Mouse (Mus musculus) CH12.LX (cell line): Measurements from ENCODE around the gene Rac3. TPM values are rescaled to one million over a fixed set of nuclear protein-coding genes. Genes with fewer than 3 reads are reported as not detected.
"Not testable (repeated sequence)": the region's sequence is repeated elsewhere in the genome, so short reads cannot be mapped to it uniquely, and the experiment has no call there.

Source experiments
- DNase-seq: peaks from one replicate; pipeline ENCODE4 v3.0.0-alpha.2; 2013; ENCODE audit errors: extremely low read depth
- H3K27ac ChIP-seq: 2 replicates; pipeline ENCODE4 v1.5.1; 2012; ENCODE audit warnings: low read depth, mild to moderate bottlenecking, control low read depth, moderate library complexity; ENCODE audit not compliant: insufficient read depth
- H3K27me3 ChIP-seq: replicated peaks from 2 replicates; pipeline ENCODE3; 2012; ENCODE audit warnings: inconsistent platforms
- H3K36me3 ChIP-seq, 2 experiments: replicated peaks in 1 of 2; 2 replicates each; pipeline versions ENCODE3 to v1.6.1; 2012; ENCODE audit warnings: inconsistent platforms in 1 of 2, low read length in 1 of 2, mild to moderate bottlenecking in 1 of 2, mixed read lengths in 1 of 2, moderate library complexity in 1 of 2; ENCODE audit not compliant: control insufficient read depth in 1 of 2, insufficient read depth in 1 of 2
- H3K4me1 ChIP-seq, 2 experiments: 2 replicates each; pipeline ENCODE4 v1.6.1; 2012; ENCODE audit warnings: inconsistent platforms in 1 of 2, moderate library complexity in 1 of 2; ENCODE audit not compliant: insufficient read depth in 2 of 2, control insufficient read depth in 1 of 2
- H3K4me2 ChIP-seq: 2 replicates; pipeline ENCODE4 v1.6.1; 2012; ENCODE audit warnings: low read depth, mild to moderate bottlenecking, control low read depth; ENCODE audit not compliant: poor library complexity, insufficient read depth, severe bottlenecking
- H3K4me3 ChIP-seq, 3 experiments: fragments of 150-350 bp in 1 of 3; sonication (generic) in 1 of 3; replicated peaks in 1 of 3; 2 replicates each; pipeline versions ENCODE3 to v1.5.1; 2011 to 2012; ENCODE audit warnings: low read depth in 2 of 3, low read length in 2 of 3, mild to moderate bottlenecking in 2 of 3, moderate library complexity in 2 of 3, control low read depth in 1 of 3, improper control_type of control experiment in 1 of 3, inconsistent platforms in 1 of 3, mixed read lengths in 1 of 3; ENCODE audit not compliant: poor library complexity in 1 of 3
- H3K79me2 ChIP-seq: replicated peaks from 2 replicates; pipeline ENCODE4 v1.6.1; 2012; ENCODE audit warnings: mild to moderate bottlenecking, moderate library complexity; ENCODE audit not compliant: control insufficient read depth, poor library complexity, insufficient read depth, severe bottlenecking; ENCODE audit errors: extremely low read depth
- H3K9ac ChIP-seq: 2 replicates; pipeline ENCODE4 v1.6.1; 2012; ENCODE audit warnings: low read depth, mild to moderate bottlenecking, control low read depth, moderate library complexity; ENCODE audit not compliant: insufficient read depth
- H3K9me3 ChIP-seq: replicated peaks from 2 replicates; pipeline ENCODE3; 2012; ENCODE audit warnings: low read length, inconsistent platforms, mixed read lengths
- CTCF ChIP-seq, 2 experiments: IDR thresholded peaks in 1 of 2; conservative IDR thresholded peaks in 1 of 2; 2 replicates each; pipeline ENCODE4 v1.5.1; 2011 to 2012; ENCODE audit warnings: low read depth in 2 of 2, low read length in 2 of 2, improper control_type of control experiment in 1 of 2, inconsistent platforms in 1 of 2, mild to moderate bottlenecking in 1 of 2, moderate library complexity in 1 of 2
- ETS1 ChIP-seq: conservative IDR thresholded peaks from 2 replicates; pipeline ENCODE4 v1.6.1; 2012; ENCODE audit warnings: low read depth, mild to moderate bottlenecking, inconsistent platforms, low read length, improper control_type of control experiment, moderate library complexity
- GABPA ChIP-seq: IDR thresholded peaks from 2 replicates; pipeline ENCODE4 v1.6.1; 2012; ENCODE audit warnings: low read depth, low read length, improper control_type of control experiment, inconsistent platforms; ENCODE audit not compliant: insufficient replicate concordance
- HCFC1 ChIP-seq: IDR thresholded peaks from 2 replicates; pipeline ENCODE4 v1.6.1; 2012; ENCODE audit warnings: low read depth, mild to moderate bottlenecking, inconsistent platforms, low read length, improper control_type of control experiment
- JUN ChIP-seq: IDR thresholded peaks from 2 replicates; pipeline ENCODE4 v1.6.1; 2011; ENCODE audit warnings: low read depth, mild to moderate bottlenecking, low read length, improper control_type of control experiment, moderate library complexity; ENCODE audit not compliant: insufficient read depth
- MEF2A ChIP-seq: IDR thresholded peaks from 2 replicates; pipeline ENCODE4 v1.6.1; 2014; ENCODE audit warnings: low read depth, mild to moderate bottlenecking, inconsistent platforms, low read length, improper control_type of control experiment, borderline replicate concordance
- MXI1 ChIP-seq: IDR thresholded peaks from 2 replicates; pipeline ENCODE4 v1.6.1; 2011; ENCODE audit warnings: mild to moderate bottlenecking, low read depth, low read length, improper control_type of control experiment
- POLR2AphosphoS2 ChIP-seq: IDR thresholded peaks from 2 replicates; pipeline ENCODE4 v1.6.1; 2011; ENCODE audit warnings: low read depth, low read length, improper control_type of control experiment
- RAD21 ChIP-seq: IDR thresholded peaks from 2 replicates; pipeline ENCODE4 v1.6.1; 2011; ENCODE audit warnings: low read depth, mild to moderate bottlenecking, low read length, improper control_type of control experiment, moderate library complexity
- RCOR1 ChIP-seq: conservative IDR thresholded peaks from 2 replicates; pipeline ENCODE4 v1.6.1; 2012; ENCODE audit warnings: low read depth, mild to moderate bottlenecking, inconsistent platforms, low read length, improper control_type of control experiment
- SMC3 ChIP-seq: IDR thresholded peaks from 2 replicates; pipeline ENCODE4 v1.6.1; 2011; ENCODE audit warnings: low read depth, low read length, improper control_type of control experiment
- TBP ChIP-seq: conservative IDR thresholded peaks from 2 replicates; pipeline ENCODE4 v1.6.1; 2011; ENCODE audit warnings: low read depth, low read length, improper control_type of control experiment
- UBTF ChIP-seq: IDR thresholded peaks from 2 replicates; pipeline ENCODE4 v1.6.1; 2012; ENCODE audit warnings: low read depth, mild to moderate bottlenecking, inconsistent platforms, low read length, improper control_type of control experiment, moderate library complexity
- ZC3H11A ChIP-seq: IDR thresholded peaks from 2 replicates; pipeline ENCODE4 v1.6.1; 2012; ENCODE audit warnings: low read depth, mild to moderate bottlenecking, inconsistent platforms, low read length, improper control_type of control experiment
- ZMIZ1 ChIP-seq: IDR thresholded peaks from 2 replicates; pipeline ENCODE4 v1.6.1; 2012; ENCODE audit warnings: low read depth, mild to moderate bottlenecking, inconsistent platforms, low read length, improper control_type of control experiment
- dilution Hi-C: fragments of 300-500 bp; cut with MboI; formaldehyde crosslinking; loops from 2 replicates; pipeline ENCODE4 v1.14.3; 2020; ENCODE audit warnings: low sequenced_read_pairs; ENCODE audit not compliant: extremely low pct_unique_long_range_greater_than_20kb, extremely low pct_ligation_motif_present
- in situ Hi-C: fragments of 300-500 bp; cut with MboI; formaldehyde crosslinking; loops from 3 replicates; pipeline ENCODE4 v1.14.3; 2019; ENCODE audit warnings: low sequenced_read_pairs, low pct_ligation_motif_present, low pct_unique_long_range_greater_than_20kb, mixed read lengths
- polyA plus RNA-seq: library from polyadenylated mRNA; unstranded; fragments of >175 nt; gene quantifications from 2 replicates; pipeline ENCODE4 v1.2.1, GENCODE M21; 2012; ENCODE audit warnings: low read depth; ENCODE audit not compliant: insufficient read length
- total RNA-seq, 2 experiments: library from RNA; depleted of rRNA; stranded (reverse); fragments of 300-350 nt in 1 of 2; fragments of >200 nt in 1 of 2; gene quantifications; 2 replicates each; pipeline ENCODE4 v1.2.3; 2012 to 2014

The Rac3 gene
- total and polyA plus RNA-seq, 3 experiments = 3.4 to 8.9 (median 5.5) TPM

DNA sequence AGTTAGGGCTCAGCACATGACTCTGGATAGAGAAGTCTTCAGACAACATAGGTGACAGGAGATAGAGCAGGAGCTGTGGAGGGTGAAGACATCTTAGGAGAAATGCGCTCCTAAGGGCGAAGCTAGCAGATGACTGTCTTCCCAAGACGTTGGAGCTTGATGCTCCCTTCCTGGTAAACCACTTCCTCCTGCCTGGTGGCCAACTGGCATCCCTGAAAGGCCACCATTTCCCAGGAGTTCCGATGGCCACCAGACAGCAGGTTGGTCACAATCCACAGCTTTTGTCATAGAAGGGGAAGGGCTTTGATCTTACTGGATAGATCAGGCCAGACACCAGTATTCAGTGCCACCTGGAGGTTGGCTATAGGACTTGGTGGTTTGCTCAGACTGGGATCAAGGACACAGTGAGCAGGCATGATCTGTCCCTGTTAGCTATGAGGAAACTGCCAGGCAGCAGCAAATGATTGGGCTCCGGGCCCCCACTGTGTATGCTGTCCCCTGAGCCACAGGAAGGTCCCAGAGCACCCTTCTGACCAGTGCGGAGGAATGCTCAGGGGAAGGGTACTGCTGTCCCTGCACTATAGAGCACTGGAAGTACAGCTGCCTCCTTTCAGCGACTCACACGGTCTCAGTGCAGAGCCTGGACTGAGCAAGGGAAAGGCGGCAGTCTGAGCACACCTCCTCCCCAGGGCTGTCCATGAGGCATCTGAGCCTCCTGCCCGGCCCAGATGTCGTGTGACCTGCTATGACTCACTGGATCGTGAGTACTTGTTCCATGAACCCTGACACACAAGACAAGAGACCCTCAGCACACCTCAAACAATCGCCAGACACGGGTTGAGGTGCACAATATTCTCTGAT is 40.8 kb downstream of the Rac3 start:
- DNase-seq = no peak
- in situ Hi-C loops = no loop called here
- no peak overlapping the region for H3K9ac ChIP-seq
- H3K4me3 ChIP-seq = no peak overlapping the region
- TF ChIP-seq MEF2A = no peak
- TF ChIP-seq TBP = no peak
- no peak for TF ChIP-seq SMC3
- no peak for TF ChIP-seq GABPA
- TF ChIP-seq RCOR1 = no peak
- no peak for TF ChIP-seq CTCF (conservative IDR thresholded peaks at IDR 0.05 in 1 of 2, IDR thresholded peaks at IDR 0.05 in 1 of 2; ENCODE audit: low read depth in 2 of 2, low read length in 2 of 2)
- TF ChIP-seq MXI1 = no peak
- no peak for TF ChIP-seq RAD21
- no peak for TF ChIP-seq HCFC1
- TF ChIP-seq UBTF = no peak
- TF ChIP-seq ZMIZ1 = no peak
- no peak for TF ChIP-seq JUN
- no peak for TF ChIP-seq ZC3H11A
- TF ChIP-seq POLR2AphosphoS2 = no peak
- no peak for TF ChIP-seq ETS1
- TF ChIP-seq, all 38 proteins: peak for 0
- Histone ChIP-seq H3K9me3 (peaks cover 41% of the 10 kb centered on the region), H3K36me3 (no peaks in the 10 kb centered on the region), H3K4me2 (no peak overlapping the region), H3K4me1 (peaks cover 0 to 3% of the 10 kb centered on the region in 2 experiments; a peak in 1 of 4 replicates), H3K27ac (no peak overlapping the region), H3K79me2 (no peaks in the 10 kb centered on the region), H3K27me3 (peaks cover 20% of the 10 kb centered on the region)
- dilution Hi-C loops = no loop called here

GRCm38 (mm10) chr11:120762672-120763041 is 41.4 kb downstream of the Rac3 start, which contains the start of gene Hmga1b:
Gene Hmga1b, plus strand, starts transcription at chr11:120762794.
- peaks cover 20% of the 10 kb centered on the region for H3K27me3 ChIP-seq
- H3K4me3 ChIP-seq, H3K27ac ChIP-seq, dilution Hi-C loops, DNase-seq, H3K36me3 ChIP-seq, H3K4me1 ChIP-seq, H3K79me2 ChIP-seq, H3K9ac ChIP-seq, in situ Hi-C loops, H3K4me2 ChIP-seq: not testable (repeated sequence)
- H3K9me3 ChIP-seq = peaks cover 40% of the 10 kb centered on the region

GRCm38 (mm10) chr11:120763121-120763999 is 42.1 kb downstream of the Rac3 start:
- H3K9ac ChIP-seq, H3K4me2 ChIP-seq, H3K4me1 ChIP-seq, in situ Hi-C loops, H3K27ac ChIP-seq, dilution Hi-C loops, H3K79me2 ChIP-seq, H3K4me3 ChIP-seq, DNase-seq, H3K36me3 ChIP-seq: not testable (repeated sequence)
- Histone ChIP-seq H3K27me3 (peaks cover 25% of the 10 kb centered on the region), H3K9me3 (peaks cover 33% of the 10 kb centered on the region)

DNA sequence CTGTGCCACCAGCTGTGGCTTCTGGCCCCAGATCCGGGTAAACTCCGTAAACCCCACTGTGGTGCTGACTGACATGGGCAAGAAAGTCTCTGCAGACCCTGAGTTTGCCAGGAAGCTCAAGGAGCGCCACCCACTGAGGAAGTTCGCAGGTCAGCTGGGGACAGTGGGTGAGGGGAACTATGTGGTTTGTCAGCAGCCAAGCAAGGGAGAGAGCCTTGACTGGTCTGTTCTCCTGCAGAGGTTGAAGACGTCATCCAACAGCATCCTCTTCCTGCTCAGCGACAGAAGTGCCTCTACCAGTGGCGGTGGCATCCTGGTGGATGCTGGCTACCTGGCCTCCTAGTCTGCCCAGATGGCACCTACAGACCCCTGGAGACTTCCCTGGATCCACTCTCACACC is 45.8 kb downstream of the Rac3 start:
- dilution Hi-C loops = not testable (repeated sequence)

More for the DNA sequence above, 45.8 kb downstream of the Rac3 start:
- peaks cover 25% of the 10 kb centered on the region for H3K27me3 ChIP-seq
- not testable (repeated sequence) for DNase-seq, H3K4me2 ChIP-seq, H3K4me1 ChIP-seq, H3K79me2 ChIP-seq, H3K9me3 ChIP-seq, H3K4me3 ChIP-seq, H3K9ac ChIP-seq, H3K27ac ChIP-seq, H3K36me3 ChIP-seq
- in situ Hi-C loops = loop anchor here (5.0 kb wide), 1 partner anchor 40 kb away; the partner anchor contains the start of gene Dcxr
